Mouse (Mus musculus) lung, adult 2 months (tissue): ENCODE data around the gene Nsa2.

Experiments
- CTCF ChIP-seq: fragments of 200-500 bp; IDR thresholded peaks from 2 replicates; pipeline ENCODE4 v1.5.1; 2011; ENCODE audit warnings: mild to moderate bottlenecking, low read length, control low read depth; ENCODE audit not compliant: insufficient read depth
- POLR2A ChIP-seq: fragments of 200-500 bp; IDR thresholded peaks from 2 replicates; pipeline ENCODE4 v1.6.1; 2011; ENCODE audit warnings: low read depth, mild to moderate bottlenecking, control low read depth, low read length, borderline replicate concordance; ENCODE audit errors: extremely low read depth

GRCm38 (mm10) chr13:97095726-97096125 is 42.0 kb downstream of the Nsa2 start:
- no peak for TF ChIP-seq CTCF
- TF ChIP-seq POLR2A, result no peak
